8 mouse cellular contexts compared by ENCODE assay signal in the genomic region with DNA sequence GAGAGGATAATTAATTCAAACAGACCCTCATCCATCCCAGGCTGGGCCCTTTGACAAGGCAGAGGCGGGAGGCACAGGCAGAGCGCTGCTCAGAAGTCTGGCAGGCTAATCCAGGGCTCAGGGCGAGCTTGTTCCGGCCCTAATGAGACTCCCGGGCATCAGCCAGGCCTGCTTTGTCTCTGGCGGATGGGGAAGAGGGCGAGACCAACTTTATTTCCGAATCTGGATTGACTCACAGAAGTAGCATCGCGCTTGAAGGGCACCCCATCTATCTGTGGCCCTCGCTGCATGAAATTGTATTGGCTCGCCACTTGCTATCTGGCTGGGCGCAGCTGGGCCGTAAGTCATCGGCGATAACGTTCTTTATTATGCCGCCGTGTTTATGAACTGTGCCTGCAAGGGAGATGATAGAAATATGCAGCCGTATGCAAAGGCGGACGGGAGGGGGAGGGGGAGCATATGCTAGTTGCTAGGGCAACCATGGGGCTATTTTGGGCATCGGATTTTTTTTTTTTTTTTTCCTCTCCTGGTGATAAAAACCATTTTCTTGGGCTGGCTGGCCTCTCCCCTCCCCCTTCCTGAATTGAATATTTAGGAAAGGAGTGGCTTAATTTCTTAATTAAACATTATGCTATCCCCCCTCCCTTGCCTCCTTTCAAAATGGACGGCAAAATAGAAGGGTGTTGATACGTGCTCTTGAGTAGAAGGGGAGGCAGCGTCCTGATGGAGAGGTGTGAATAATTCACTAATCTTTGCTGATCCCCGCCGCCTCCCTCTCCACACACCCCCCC.
DNase-seq lines count a peak whose midpoint lies in the region; ATAC-seq and TF ChIP-seq lines count a peak whose summit lies in the region.

No protein-coding gene starts in this region.

- peak overlapping the region; percentile 4 for H3K9ac ChIP-seq in ES-Bruce4 (ENCODE audit: low read depth, poor library complexity, severe bottlenecking)
- peak overlapping the region; percentile 65 for H3K9ac ChIP-seq in forebrain, embryonic 11.5 days (ENCODE audit: low read length)
- peak overlapping the region; percentile 40; the same call in 1 of the 2 replicates for H3K9ac ChIP-seq in lung, embryonic 14.5 days

- H3K27ac ChIP-seq in ES-Bruce4 (ENCODE audit: insufficient read depth, low read length), result 0 out of 2 replicates have a peak overlapping the region, but pooled peaks have one; percentile 13
- H3K27ac ChIP-seq in brown adipose tissue, adult 24 weeks (replicated peaks; ENCODE audit: low read depth, low read length), result no peak overlapping the region
- H3K27ac ChIP-seq in forebrain, embryonic 11.5 days (ENCODE audit: low read depth, low read length), result peak overlapping the region; percentile 98
- H3K27ac ChIP-seq in lung, embryonic 14.5 days (ENCODE audit: low read depth), result peak overlapping the region; percentile 67

- peak overlapping the region; percentile 37 for H3K4me3 ChIP-seq in ES-Bruce4 (ENCODE audit: low read depth, low read length)
- H3K4me3 ChIP-seq in brown adipose tissue, adult 24 weeks (ENCODE audit: insufficient read depth, low read depth, low read length), result peak overlapping the region; percentile 37
- H3K4me3 ChIP-seq in forebrain, embryonic 11.5 days (ENCODE audit: low read depth, low read length), result peak overlapping the region; percentile 25
- peak overlapping the region; percentile 29 for H3K4me3 ChIP-seq in lung, embryonic 14.5 days (ENCODE audit: low read depth, low read length)

- H3K27me3 ChIP-seq in ES-Bruce4 (ENCODE audit: control insufficient read depth, insufficient read depth, low read length, poor library complexity, severe bottlenecking), result no peaks in the 10 kb centered on the region
- H3K27me3 ChIP-seq in forebrain, embryonic 11.5 days (ENCODE audit: control insufficient read depth, insufficient read depth, low read length), result peaks cover 4% of the 10 kb centered on the region; the same call in 1 of the 2 replicates
- H3K27me3 ChIP-seq in lung, embryonic 14.5 days (ENCODE audit: insufficient read depth, low read length), result peaks cover 23% of the 10 kb centered on the region; the same call in 1 of the 2 replicates

- WGBS in forebrain, embryonic 11.5 days, result under 1% methylated on average over 28 of the region's 28 CpGs
- WGBS in lung, embryonic 14.5 days, result under 1% methylated on average over 28 of the region's 28 CpGs

- peaks cover 16% of the 10 kb centered on the region for H3K4me1 ChIP-seq in ES-Bruce4 (ENCODE audit: control insufficient read depth, insufficient read depth, low read length)
- H3K4me1 ChIP-seq in brown adipose tissue, adult 24 weeks (ENCODE audit: control insufficient read depth, insufficient read depth, insufficient read length, low read length), result 0 out of 2 replicates have a peak, but pooled peaks cover 2% of the 10 kb centered on the region
- peaks cover 40% of the 10 kb centered on the region for H3K4me1 ChIP-seq in forebrain, embryonic 11.5 days (replicated peaks; ENCODE audit: control insufficient read depth, insufficient read depth, low read length)
- peaks cover 4% of the 10 kb centered on the region; the same call in 1 of the 2 replicates for H3K4me1 ChIP-seq in lung, embryonic 14.5 days (ENCODE audit: insufficient read depth)

- no peaks in the 10 kb centered on the region; the same call in 1 of the 2 replicates for H3K9me3 ChIP-seq in ES-Bruce4 (replicated peaks; ENCODE audit: control insufficient read depth, insufficient read depth, low read length, poor library complexity, severe bottlenecking)
- no peaks in the 10 kb centered on the region for H3K9me3 ChIP-seq in forebrain, embryonic 11.5 days (ENCODE audit: control insufficient read depth, low read length)
- no peaks in the 10 kb centered on the region for H3K9me3 ChIP-seq in lung, embryonic 14.5 days (ENCODE audit: low read depth, low read length)

- no peaks in the 10 kb centered on the region for H3K36me3 ChIP-seq in ES-Bruce4 (ENCODE audit: control insufficient read depth, insufficient read depth, low read length, poor library complexity, severe bottlenecking)
- H3K36me3 ChIP-seq in forebrain, embryonic 11.5 days (ENCODE audit: control insufficient read depth, insufficient read depth, low read length), result no peaks in the 10 kb centered on the region
- no peaks in the 10 kb centered on the region for H3K36me3 ChIP-seq in lung, embryonic 14.5 days (ENCODE audit: insufficient read depth)

- peak overlapping the region; percentile 65 for H3K4me2 ChIP-seq in forebrain, embryonic 11.5 days (ENCODE audit: low read depth, low read length, severe bottlenecking)
- peak overlapping the region; percentile 62 for H3K4me2 ChIP-seq in lung, embryonic 14.5 days

- TF ChIP-seq CTCF in ES-Bruce4 (IDR thresholded peaks at IDR 0.05; ENCODE audit: low read depth, low read length), result no peak
- TF ChIP-seq CTCF in lung, embryonic 14.5 days (IDR thresholded peaks at IDR 0.05; ENCODE audit: low read depth), result no peak

- peak; percentile 90 for DNase-seq in forebrain, embryonic 11.5 days (ENCODE audit: low spot score)
- peak; percentile 61 for DNase-seq in heart, postnatal 4 days
- peak; percentile 86 for DNase-seq in layer of hippocampus, adult 9-11 months
- DNase-seq in lung, embryonic 14.5 days, result peak; percentile 85
- peak; percentile 76 for DNase-seq in retina, adult 2 months (ENCODE audit: low read depth, low spot score)

- ATAC-seq in forebrain, embryonic 11.5 days (replicated peaks; ENCODE audit: low FRiP score), result peak; percentile 86
- peak; percentile 78 for ATAC-seq in lung, embryonic 14.5 days (ENCODE audit: insufficient read depth)
- ATAC-seq in erythroid progenitor cell, adult 5-6 weeks (replicated peaks; ENCODE audit: low FRiP score, poor library complexity, severe bottlenecking), result no peak

- no peak for TF ChIP-seq POLR2A in ES-Bruce4 (IDR thresholded peaks at IDR 0.05; ENCODE audit: insufficient read depth, low read length)

- TF ChIP-seq EP300 in ES-Bruce4 (IDR thresholded peaks at IDR 0.05; ENCODE audit: insufficient read depth, low read depth, low read length), result no peak

Comparison
In these comparisons a context has a peak if more than half of its experiments do, and no peak if none do; other contexts are left out.
1. H3K9ac ChIP-seq: peak in every context shown above with its lines; median percentile 65 in forebrain, embryonic 11.5 days; 40 in lung, embryonic 14.5 days; 4 in ES-Bruce4.